Mouse (Mus musculus): ENCODE results near the gene Prss35. TPM values are rescaled to one million over a fixed set of nuclear protein-coding genes. Genes with fewer than 3 reads are reported as not detected.

Prss35 gene
- total and polyA plus RNA-seq, 3 experiments: 0.16 TPM; not detected in 2

DNA sequence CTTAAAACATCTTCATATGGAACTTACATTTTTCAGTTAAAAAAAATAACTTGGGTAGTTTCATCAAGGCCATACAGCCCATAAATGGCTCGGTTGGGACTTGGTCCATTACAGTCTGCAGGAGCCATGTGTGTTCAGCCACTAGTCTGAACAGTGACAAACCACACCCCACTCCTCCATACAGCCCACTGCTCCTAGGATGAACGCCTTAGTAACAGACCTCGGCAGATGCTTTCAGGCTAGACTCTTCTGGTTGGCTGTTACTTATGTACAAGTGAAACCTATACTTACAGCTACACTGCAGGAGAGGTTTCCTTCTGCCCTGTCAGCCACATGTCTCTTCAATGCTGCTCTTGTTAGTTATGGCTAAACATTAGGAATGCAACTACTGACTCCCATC is 51.8 kb downstream of the Prss35 start:
- peaks cover 5% of the 10 kb centered on the region; the same call in 1 of the 2 replicates for H3K27me3 ChIP-seq (ENCODE audit: insufficient read depth, low read length)
- ATAC-seq (ENCODE audit: extremely low read depth, insufficient number of reproducible peaks, low FRiP score, poor library complexity, severe bottlenecking) (no peak), DNase-seq (ENCODE audit: low spot score) (no peak)
- H3K4me1 ChIP-seq (ENCODE audit: insufficient read depth, low read depth, low read length): no peaks in the 10 kb centered on the region
- H3K36me3 ChIP-seq (replicated peaks): no peaks in the 10 kb centered on the region
- TF ChIP-seq GATA2 (IDR thresholded peaks at IDR 0.05; ENCODE audit: borderline replicate concordance, low read depth, low read length): no peak
- TF ChIP-seq CTCF (IDR thresholded peaks at IDR 0.05; ENCODE audit: low read depth, low read length): no peak
- no peak for TF ChIP-seq TAL1 (conservative IDR thresholded peaks at IDR 0.05; ENCODE audit: low read depth, low read length)
- no peak for TF ChIP-seq GATA1 (IDR thresholded peaks at IDR 0.05; ENCODE audit: borderline replicate concordance, low read length)
- no peak for TF ChIP-seq POLR2AphosphoS5 (IDR thresholded peaks at IDR 0.05; ENCODE audit: insufficient replicate concordance, low read depth, low read length)
- no peaks in the 10 kb centered on the region for H3K9me3 ChIP-seq (replicated peaks)
- H3K4me3 ChIP-seq (ENCODE audit: low read depth, low read length): no peak overlapping the region

DNA sequence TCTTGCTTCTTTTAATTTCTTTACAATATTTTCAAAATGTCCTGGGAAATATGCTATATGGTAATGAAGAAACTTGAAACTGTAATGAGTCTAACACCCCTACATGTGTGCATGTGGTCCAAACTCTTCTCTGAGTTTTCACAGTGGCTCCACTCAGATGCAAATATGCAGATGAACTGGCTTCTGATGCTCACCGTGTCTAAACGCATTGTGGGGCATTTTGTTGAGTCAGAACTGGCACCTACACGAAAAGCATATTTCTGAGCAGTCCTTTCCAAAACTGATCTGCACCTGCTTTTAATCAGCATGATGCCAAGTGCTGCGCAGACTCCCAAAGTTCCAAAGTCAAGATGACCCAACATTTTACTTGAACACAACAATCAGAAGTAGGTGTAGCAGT is 54.1 kb downstream of the Prss35 start:
- DNase-seq (ENCODE audit: low spot score): no peak
- Histone ChIP-seq H3K36me3 (replicated peaks) (no peaks in the 10 kb centered on the region), H3K9me3 (replicated peaks) (no peaks in the 10 kb centered on the region), H3K4me1 (ENCODE audit: insufficient read depth, low read depth, low read length) (no peaks in the 10 kb centered on the region), H3K27me3 (ENCODE audit: insufficient read depth, low read length) (peaks cover 3% of the 10 kb centered on the region; the same call in 1 of the 2 replicates), H3K4me3 (ENCODE audit: low read depth, low read length) (no peak overlapping the region)
- TF ChIP-seq TAL1 (conservative IDR thresholded peaks at IDR 0.05; ENCODE audit: low read depth, low read length) (no peak), CTCF (IDR thresholded peaks at IDR 0.05; ENCODE audit: low read depth, low read length) (no peak), POLR2AphosphoS5 (IDR thresholded peaks at IDR 0.05; ENCODE audit: insufficient replicate concordance, low read depth, low read length) (no peak), GATA1 (IDR thresholded peaks at IDR 0.05; ENCODE audit: borderline replicate concordance, low read length) (no peak), GATA2 (IDR thresholded peaks at IDR 0.05; ENCODE audit: borderline replicate concordance, low read depth, low read length) (no peak)
- no peak for ATAC-seq (ENCODE audit: extremely low read depth, insufficient number of reproducible peaks, low FRiP score, poor library complexity, severe bottlenecking)

DNA sequence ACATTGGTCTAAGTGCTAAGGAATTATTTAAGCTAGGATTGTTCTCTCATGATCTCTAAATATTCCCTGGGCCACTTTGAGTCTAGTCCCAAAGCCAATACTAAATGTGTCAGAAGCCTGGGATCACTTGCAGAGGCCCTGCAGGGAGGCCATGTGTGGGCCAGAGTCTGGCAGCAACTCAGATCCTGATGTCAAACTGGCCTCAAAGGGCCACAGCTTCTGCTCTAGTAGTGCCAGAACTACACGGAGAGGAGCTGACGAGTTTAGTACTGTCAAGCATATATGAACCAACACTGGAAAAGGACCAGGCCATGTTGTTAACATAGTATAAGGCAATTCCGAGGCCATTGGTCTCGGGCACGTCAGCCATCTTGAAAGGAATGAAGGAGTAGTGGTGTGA is 54.7 kb downstream of the Prss35 start:
- no peaks in the 10 kb centered on the region for H3K4me1 ChIP-seq (ENCODE audit: insufficient read depth, low read depth, low read length)
- no peak overlapping the region for H3K4me3 ChIP-seq (ENCODE audit: low read depth, low read length)
- H3K36me3 ChIP-seq (replicated peaks): no peaks in the 10 kb centered on the region
- TF ChIP-seq GATA2 (IDR thresholded peaks at IDR 0.05; ENCODE audit: borderline replicate concordance, low read depth, low read length): no peak
- ATAC-seq (ENCODE audit: extremely low read depth, insufficient number of reproducible peaks, low FRiP score, poor library complexity, severe bottlenecking) (no peak), DNase-seq (ENCODE audit: low spot score) (no peak)
- peaks cover 3% of the 10 kb centered on the region; the same call in 1 of the 2 replicates for H3K27me3 ChIP-seq (ENCODE audit: insufficient read depth, low read length)
- H3K9me3 ChIP-seq (replicated peaks): no peaks in the 10 kb centered on the region

DNA sequence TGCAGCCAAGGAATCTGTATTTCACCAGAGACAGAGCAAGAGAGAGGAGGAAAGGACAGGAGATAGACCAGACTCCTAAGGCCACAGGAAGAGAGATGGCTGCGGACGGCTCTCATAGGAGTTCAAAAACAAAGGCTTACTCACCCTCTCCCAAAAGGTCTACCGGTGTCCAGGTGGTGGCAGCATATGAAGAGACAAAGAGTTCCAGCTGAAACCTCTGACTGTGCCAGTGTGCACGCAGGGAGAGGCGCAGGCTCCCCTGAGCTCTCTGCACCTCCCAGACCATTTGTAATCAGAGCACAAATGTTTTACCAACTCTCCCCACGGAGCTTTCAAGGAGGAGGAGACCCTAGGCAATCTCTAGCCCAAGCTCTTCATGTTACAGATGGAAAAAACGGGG is 55.2 kb downstream of the Prss35 start:
- Histone ChIP-seq H3K4me3 (ENCODE audit: low read depth, low read length) (no peak overlapping the region), H3K27me3 (ENCODE audit: insufficient read depth, low read length) (peaks cover 3% of the 10 kb centered on the region; the same call in 1 of the 2 replicates), H3K4me1 (ENCODE audit: insufficient read depth, low read depth, low read length) (no peaks in the 10 kb centered on the region), H3K9me3 (replicated peaks) (no peaks in the 10 kb centered on the region), H3K36me3 (replicated peaks) (no peaks in the 10 kb centered on the region)
- no peak for ATAC-seq (ENCODE audit: extremely low read depth, insufficient number of reproducible peaks, low FRiP score, poor library complexity, severe bottlenecking)
- no peak for DNase-seq (ENCODE audit: low spot score)
- no peak for TF ChIP-seq CTCF (IDR thresholded peaks at IDR 0.05; ENCODE audit: low read depth, low read length)
- no peak for TF ChIP-seq TAL1 (conservative IDR thresholded peaks at IDR 0.05; ENCODE audit: low read depth, low read length)

DNA sequence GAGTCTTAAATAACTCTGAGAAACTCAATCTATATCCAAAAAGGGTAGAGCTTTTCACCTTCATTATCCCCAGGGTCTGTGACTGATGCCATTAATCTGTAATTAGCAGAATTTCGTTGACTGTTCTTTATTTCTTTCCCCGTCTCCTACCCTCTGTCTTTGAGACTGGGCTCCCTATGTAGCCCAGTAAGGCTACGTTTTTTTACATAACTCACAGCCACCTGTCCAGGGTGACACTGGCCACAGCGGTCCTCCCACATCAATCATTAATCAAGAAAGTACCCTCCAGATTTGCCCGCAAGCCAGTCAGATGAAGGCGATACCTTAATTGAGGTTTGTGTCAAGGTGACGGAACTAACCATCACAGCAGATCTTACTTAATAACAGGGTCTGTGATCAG is 55.6 kb downstream of the Prss35 start:
- Histone ChIP-seq H3K9me3 (replicated peaks) (no peaks in the 10 kb centered on the region), H3K4me1 (ENCODE audit: insufficient read depth, low read depth, low read length) (no peaks in the 10 kb centered on the region)
- no peak for DNase-seq (ENCODE audit: low spot score)

DNA sequence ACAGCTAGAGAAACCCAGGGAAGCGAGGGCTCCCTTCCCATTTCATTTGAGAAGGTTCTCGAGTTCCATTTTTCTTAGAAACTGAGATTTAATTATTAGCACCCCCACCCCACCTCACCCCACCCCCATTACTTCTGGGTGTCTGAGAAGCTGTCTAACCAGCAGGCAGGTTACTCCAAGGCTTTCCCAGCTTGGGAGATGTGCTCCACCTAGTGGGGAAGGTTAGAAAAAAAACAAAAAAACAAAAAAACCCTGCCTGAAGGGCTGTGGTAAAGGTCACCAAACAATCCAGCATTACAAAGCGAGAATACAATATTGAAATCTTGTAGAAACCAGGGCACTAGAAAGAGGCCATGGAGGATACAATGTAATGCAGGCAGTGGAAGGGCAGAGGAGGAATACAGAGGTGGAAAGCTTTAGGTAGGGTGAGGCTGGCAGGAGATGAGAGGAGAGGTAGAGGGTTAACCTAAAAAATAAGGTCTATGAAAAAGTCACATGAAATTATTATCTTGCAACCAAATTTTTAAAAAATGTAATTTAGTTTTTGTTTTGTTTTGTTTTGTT is 57.2 kb downstream of the Prss35 start:
- TF ChIP-seq TAL1 (conservative IDR thresholded peaks at IDR 0.05; ENCODE audit: low read depth, low read length) (no peak), POLR2AphosphoS5 (IDR thresholded peaks at IDR 0.05; ENCODE audit: insufficient replicate concordance, low read depth, low read length) (no peak), GATA2 (IDR thresholded peaks at IDR 0.05; ENCODE audit: borderline replicate concordance, low read depth, low read length) (no peak), CTCF (IDR thresholded peaks at IDR 0.05; ENCODE audit: low read depth, low read length) (no peak), GATA1 (IDR thresholded peaks at IDR 0.05; ENCODE audit: borderline replicate concordance, low read length) (no peak)
- no peak for ATAC-seq (ENCODE audit: extremely low read depth, insufficient number of reproducible peaks, low FRiP score, poor library complexity, severe bottlenecking)
- Histone ChIP-seq H3K36me3 (replicated peaks) (no peaks in the 10 kb centered on the region), H3K4me1 (ENCODE audit: insufficient read depth, low read depth, low read length) (no peaks in the 10 kb centered on the region), H3K9me3 (replicated peaks) (no peaks in the 10 kb centered on the region), H3K27me3 (ENCODE audit: insufficient read depth, low read length) (peaks cover 3% of the 10 kb centered on the region; the same call in 1 of the 2 replicates), H3K4me3 (ENCODE audit: low read depth, low read length) (no peak overlapping the region)
- DNase-seq (ENCODE audit: low spot score): no peak

More for the DNA sequence above, 55.6 kb downstream of the Prss35 start:
- Histone ChIP-seq H3K36me3 (replicated peaks) (no peaks in the 10 kb centered on the region), H3K27me3 (ENCODE audit: insufficient read depth, low read length) (peaks cover 3% of the 10 kb centered on the region; the same call in 1 of the 2 replicates), H3K4me3 (ENCODE audit: low read depth, low read length) (no peak overlapping the region)
- no peak for ATAC-seq (ENCODE audit: extremely low read depth, insufficient number of reproducible peaks, low FRiP score, poor library complexity, severe bottlenecking)
- TF ChIP-seq POLR2AphosphoS5 (IDR thresholded peaks at IDR 0.05; ENCODE audit: insufficient replicate concordance, low read depth, low read length): no peak
- no peak for TF ChIP-seq CTCF (IDR thresholded peaks at IDR 0.05; ENCODE audit: low read depth, low read length)
- TF ChIP-seq TAL1 (conservative IDR thresholded peaks at IDR 0.05; ENCODE audit: low read depth, low read length): no peak
- TF ChIP-seq GATA1 (IDR thresholded peaks at IDR 0.05; ENCODE audit: borderline replicate concordance, low read length): no peak
- TF ChIP-seq GATA2 (IDR thresholded peaks at IDR 0.05; ENCODE audit: borderline replicate concordance, low read depth, low read length): no peak

Other genes with a start within 250 kb of the Prss35 start
- gene Pgm3, start 171.8 kb upstream of the Prss35 start, total RNA-seq (2014; fragmentation: Nextera tagmentation): 12.5 and 13.2 TPM in 2 replicates
- gene Pgm3, start 171.8 kb upstream of the Prss35 start, total RNA-seq (2017): 16.2 and 17.1 TPM in 2 replicates
- gene Pgm3, start 171.8 kb upstream of the Prss35 start, polyA plus RNA-seq (2012): 1.7 and 2.7 TPM in 2 replicates
- 3.8 and 5.1 TPM in 2 replicates for gene Rwdd2a, start 171.7 kb upstream of the Prss35 start, total RNA-seq (2014; fragmentation: Nextera tagmentation)
- 2.2 and 3.3 TPM in 2 replicates for gene Rwdd2a, start 171.7 kb upstream of the Prss35 start, total RNA-seq (2017)
- 0.22 and 0.39 TPM in 2 replicates for gene Rwdd2a, start 171.7 kb upstream of the Prss35 start, polyA plus RNA-seq (2012)
- 3.1 and 8.5 TPM in 2 replicates for gene Me1, start 47.7 kb upstream of the Prss35 start, total RNA-seq (2014; fragmentation: Nextera tagmentation)
- 2.1 and 2.7 TPM in 2 replicates for gene Me1, start 47.7 kb upstream of the Prss35 start, total RNA-seq (2017)
- gene Me1, start 47.7 kb upstream of the Prss35 start, polyA plus RNA-seq (2012): 1.6 and 1.7 TPM in 2 replicates
- 0.24 TPM in 1 of 2 replicates, not detected in the other for gene Snap91, start 137.0 kb downstream of the Prss35 start, total RNA-seq (2014; fragmentation: Nextera tagmentation)
- gene Snap91, start 137.0 kb downstream of the Prss35 start, total RNA-seq (2017): 0.05 and 0.06 TPM in 2 replicates
- not detected in 2 replicates for gene Snap91, start 137.0 kb downstream of the Prss35 start, polyA plus RNA-seq (2012)